Mouse (Mus musculus) liver, adult (tissue): ENCODE measurements around the gene Gtf2i.

Source experiments
- GATA4 ChIP-seq: IDR thresholded peaks from 2 replicates; pipeline ENCODE4 v1.6.1; 2014; ENCODE audit warnings: mild to moderate bottlenecking, low read length; ENCODE audit not compliant: insufficient replicate concordance

Gene Gtf2i

GRCm38 (mm10) chr5:134268751-134269150 is 45.8 kb downstream of the Gtf2i start:
- no peak for TF ChIP-seq GATA4

GRCm38 (mm10) chr5:134266404-134266803 is 48.2 kb downstream of the Gtf2i start:
- TF ChIP-seq GATA4: no peak

- no peak for TF ChIP-seq GATA4
Observed at GRCm38 (mm10) chr5:134265890-134266289, 48.7 kb downstream of the Gtf2i start.

DNA sequence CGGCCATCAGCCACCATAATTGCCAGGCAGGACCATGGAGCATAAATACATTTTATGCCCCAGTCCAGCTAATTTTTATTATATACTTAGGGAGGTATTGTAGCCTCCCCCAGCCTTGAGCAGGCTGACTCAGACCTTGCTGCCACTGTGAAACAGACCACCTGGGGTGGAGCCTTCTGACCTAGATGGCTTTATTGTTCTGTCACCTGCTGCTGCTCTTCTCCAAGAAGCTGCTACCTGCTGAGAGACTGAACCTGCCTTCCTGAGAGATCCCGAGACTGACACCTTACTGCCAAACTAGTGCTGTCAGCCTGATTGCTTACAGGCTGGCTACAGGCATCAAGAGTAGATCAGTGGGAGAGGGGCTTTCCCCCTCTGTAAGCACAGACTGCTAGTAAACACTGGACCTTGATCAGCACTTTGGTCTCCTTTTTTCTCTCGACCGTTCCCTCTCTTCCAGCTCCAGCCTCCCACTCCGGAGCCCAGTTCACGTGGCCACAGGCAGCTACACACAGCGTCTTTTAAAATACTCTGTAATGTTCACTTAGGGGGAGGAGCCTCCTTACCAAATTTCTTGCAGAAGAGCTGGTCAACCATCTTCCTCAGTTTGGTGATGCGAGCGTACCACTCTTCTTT is 54.4 kb downstream of the Gtf2i start:
- TF ChIP-seq GATA4: no peak

DNA sequence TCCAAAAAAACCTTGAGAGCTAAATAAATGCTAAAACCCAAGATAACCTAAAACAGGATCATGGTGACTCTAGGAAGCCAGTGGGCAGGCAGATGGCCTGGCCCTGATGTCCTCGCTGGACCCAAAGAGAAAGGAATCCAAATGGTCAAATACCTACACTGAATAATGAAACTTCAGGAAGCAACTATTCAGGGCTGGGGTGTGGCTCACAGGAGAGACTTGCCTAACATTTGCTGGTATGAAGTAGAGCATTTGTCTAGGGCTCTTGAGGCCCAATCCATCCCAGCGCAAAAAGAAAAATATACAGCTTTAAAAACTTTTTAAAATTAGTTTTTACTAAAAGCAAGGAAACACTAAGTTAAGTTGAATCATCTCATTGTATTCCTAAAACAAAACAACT is 55.6 kb downstream of the Gtf2i start:
- TF ChIP-seq GATA4: no peak

DNA sequence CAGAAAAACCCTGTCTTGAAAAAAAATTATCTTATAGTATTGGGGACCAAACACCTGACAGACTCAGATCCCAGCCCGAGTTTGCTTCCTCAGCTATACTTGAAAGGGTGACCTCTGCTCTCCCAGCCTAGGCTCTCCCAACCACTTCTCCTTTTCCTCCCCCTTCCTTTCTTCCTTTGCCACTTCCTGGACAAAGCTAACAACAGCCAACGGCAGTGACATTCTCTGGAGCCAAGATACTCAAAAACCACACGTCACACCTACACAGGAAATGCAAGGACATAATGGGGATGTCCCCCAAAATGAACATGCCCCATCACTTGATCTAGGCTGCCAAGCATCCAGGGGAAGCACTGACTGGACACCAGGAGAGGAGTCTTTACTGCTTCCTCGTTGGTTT is 56.2 kb downstream of the Gtf2i start:
- TF ChIP-seq GATA4: no peak

GRCm38 (mm10) chr5:134257349-134258031 is 57.1 kb downstream of the Gtf2i start:
- TF ChIP-seq GATA4: no peak

DNA sequence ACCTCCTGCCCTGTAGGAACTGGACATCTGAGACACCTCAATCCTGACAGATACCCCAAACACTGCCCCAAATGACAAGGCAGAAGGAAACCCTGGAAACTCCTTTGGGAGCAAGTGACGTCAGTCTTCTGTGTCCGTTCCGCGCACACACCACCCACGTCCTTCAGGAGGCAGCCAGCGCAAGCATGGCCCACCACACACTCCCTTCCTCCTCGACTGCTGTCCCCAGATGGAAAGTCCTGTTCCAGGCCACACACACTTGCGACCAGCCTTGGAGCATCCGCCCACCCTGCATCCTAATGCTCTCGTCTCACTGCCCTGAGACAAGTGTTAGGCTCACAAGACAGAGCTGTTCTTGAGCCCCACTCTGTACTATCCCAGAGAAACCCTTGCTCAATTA is 59.3 kb downstream of the Gtf2i start:
- no peak for TF ChIP-seq GATA4

- TF ChIP-seq GATA4: no peak
Observed at GRCm38 (mm10) chr5:134253806-134254205, 60.8 kb downstream of the Gtf2i start.

- no peak for TF ChIP-seq GATA4
Observed at GRCm38 (mm10) chr5:134251083-134251482, 63.5 kb downstream of the Gtf2i start.

DNA sequence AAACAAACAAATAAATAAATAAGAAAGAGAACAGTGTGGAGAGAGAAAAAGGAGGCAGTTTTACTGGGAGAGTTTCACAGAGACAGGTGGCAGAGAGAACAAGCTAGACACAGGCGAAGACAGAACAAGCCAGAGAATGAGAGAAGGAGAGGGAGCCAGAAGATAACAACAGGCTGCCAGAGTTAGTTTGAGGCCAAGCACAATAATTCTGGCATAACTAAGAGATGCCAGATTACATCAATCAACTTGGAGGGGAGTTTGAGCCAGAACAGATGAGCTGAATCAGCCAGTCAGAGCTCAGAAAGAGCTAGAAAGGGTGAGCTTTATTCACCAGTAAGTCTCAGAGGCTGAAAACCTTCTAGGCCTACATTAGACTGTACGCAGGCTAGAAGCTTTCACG is 64.0 kb downstream of the Gtf2i start:
- TF ChIP-seq GATA4: no peak

GRCm38 (mm10) chr5:134249245-134249649 is 65.3 kb downstream of the Gtf2i start:
- TF ChIP-seq GATA4: no peak

DNA sequence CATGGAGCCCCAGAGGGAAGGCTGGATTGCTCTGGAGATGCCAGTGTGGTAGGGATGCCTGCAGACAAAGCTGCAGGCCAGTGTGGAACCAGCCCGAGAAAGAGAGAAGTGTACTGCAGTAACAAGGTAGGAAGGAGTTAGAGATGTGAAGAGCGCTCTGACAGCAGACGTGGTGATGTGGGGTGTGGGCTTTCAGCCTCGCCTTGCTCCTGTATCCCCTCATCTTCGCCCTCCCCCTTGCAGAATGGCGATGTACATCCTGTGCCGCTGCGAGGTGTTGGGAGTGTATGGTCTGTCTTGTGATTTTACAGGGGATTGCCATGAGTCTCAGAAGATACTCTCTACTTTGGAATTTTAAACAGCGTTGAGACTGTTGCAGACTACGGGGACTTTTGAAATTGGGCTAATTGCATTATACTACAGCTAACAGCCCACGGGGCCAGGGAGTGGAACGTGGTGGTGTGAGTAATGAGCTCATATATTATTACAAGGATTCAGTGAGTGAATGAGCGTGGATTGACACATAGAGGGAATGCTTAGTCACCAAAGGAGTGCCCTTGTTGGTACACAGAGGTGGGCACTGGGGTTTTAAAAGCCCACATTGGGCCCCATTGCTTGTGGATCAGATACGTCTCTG is 65.8 kb downstream of the Gtf2i start:
- TF ChIP-seq GATA4: no peak

DNA sequence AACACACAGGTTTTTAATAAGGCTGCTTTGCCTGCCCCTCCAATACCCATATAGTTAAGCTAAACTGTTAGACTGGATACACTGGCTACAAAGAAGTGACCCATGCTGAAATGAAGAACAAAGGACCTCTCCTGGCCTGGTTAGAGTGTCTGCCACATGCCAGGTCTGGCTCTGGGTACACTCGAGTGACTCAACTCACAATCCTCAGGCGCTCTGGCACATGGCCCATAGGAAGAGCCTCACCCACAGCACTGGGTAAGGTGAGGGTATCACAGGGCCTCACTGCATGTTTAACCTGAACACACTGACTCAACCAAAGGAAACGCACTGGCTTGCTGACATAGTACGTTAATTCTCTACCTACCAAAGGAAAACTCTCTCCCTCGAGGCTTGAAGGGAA is 68.4 kb downstream of the Gtf2i start:
- no peak for TF ChIP-seq GATA4

- TF ChIP-seq GATA4: no peak
Observed at GRCm38 (mm10) chr5:134244890-134245289, 69.7 kb downstream of the Gtf2i start.

GRCm38 (mm10) chr5:134243661-134244436 is 70.7 kb downstream of the Gtf2i start:
- TF ChIP-seq GATA4: no peak
